Mouse (Mus musculus) adrenal gland, postnatal 0 days (tissue): ENCODE measurements around the gene Scnm1. TPM values are rescaled to one million over a fixed set of nuclear protein-coding genes. Genes with fewer than 3 reads are reported as not detected.

Experiments
- microRNA-seq: library from miRNA; unstranded; fragments of <30 nt; microRNA quantifications from one replicate; pipeline ENCODE4, GENCODE M21; 2016; ENCODE audit warnings: borderline replicate concordance; ENCODE audit not compliant: insufficient number of aligned reads
- polyA plus RNA-seq: library from polyadenylated mRNA; unstranded; fragments of >200 nt; fragmentation: Nextera tagmentation; extraction: Ambion mirVana; gene quantifications from 2 replicates; pipeline ENCODE4 v1.2.1, GENCODE M21; 2015

Gene Scnm1
- polyA plus RNA-seq, result 51.9 and 69.5 TPM in 2 replicates

DNA sequence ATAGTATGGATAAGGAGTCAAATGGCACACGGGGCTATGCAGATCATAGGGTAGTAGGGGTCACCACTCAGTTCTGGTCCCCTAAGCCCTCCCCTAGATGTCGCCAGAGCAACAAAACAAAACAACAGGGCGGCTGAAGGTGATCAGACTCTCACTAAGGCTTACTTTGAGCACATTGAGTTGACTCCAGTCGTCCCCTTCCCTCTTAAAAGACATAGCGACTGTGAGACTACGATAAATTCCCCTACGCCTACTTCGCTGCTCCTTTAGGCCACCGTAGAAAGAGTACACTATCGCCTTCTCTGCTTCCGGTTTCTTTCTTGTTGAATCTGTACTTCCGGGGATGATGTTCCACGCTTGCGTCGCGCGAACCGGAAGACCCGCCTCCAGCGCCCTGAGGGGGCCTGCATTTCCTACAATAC is at the start of gene Scnm1, which contains the start of gene Lysmd1:
Gene Scnm1, minus strand, starts transcription at position 332 of the 422 bp plus-strand sequence.
Gene Lysmd1, plus strand, starts transcription at position 409 of the 422 bp plus-strand sequence.

DNA sequence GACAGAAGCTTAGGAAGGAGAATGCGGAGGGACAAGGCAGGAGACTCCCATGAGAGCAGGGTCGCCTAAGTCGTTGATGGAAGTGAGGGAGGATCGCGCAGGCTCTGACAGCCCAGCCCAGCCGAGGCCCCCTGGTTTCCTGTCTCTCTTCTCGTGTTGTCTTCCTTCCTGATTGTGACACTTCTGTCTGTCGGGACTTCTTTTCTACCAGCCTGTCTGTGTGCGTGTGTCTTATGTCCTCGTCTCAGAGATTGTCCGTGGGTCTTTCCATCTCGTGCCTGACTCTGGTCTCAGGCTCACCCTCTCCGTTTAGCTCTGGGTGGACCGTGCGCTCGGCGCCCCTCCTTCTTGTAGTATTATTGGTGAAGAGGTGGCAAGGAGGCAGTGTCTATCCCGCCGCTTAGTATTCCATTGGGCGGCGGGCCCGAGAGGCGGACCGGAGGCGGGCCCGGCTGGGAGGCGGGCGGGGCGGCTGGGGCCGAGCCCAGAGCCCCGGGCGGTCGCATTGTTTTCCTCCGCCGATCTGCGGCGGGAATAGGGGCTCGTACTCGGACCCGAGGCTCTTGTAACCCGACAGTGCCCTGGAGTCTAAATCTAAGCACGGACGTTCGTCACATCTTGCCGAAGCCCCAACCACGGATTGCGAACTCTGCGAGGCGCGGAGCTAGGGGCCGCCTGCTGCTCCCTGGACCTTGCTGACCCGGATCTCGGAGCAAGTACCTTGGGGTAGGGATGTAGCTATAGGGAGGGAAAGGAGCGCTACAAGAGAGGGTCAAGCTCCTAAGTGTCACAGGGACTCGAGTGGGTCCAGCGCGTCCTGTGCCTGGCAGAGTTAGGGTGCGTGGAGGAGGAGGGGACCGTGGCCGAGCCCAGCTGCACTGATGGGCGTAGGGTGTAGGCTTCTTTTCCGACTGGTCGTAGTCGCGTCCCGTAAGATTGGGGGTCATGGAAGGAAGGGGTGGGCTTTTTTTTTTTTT is 26.5 kb upstream of the Scnm1 start, which contains the start of gene Sema6c:
Gene Sema6c, plus strand, starts transcription at position 471 of the 977 bp plus-strand sequence.

DNA sequence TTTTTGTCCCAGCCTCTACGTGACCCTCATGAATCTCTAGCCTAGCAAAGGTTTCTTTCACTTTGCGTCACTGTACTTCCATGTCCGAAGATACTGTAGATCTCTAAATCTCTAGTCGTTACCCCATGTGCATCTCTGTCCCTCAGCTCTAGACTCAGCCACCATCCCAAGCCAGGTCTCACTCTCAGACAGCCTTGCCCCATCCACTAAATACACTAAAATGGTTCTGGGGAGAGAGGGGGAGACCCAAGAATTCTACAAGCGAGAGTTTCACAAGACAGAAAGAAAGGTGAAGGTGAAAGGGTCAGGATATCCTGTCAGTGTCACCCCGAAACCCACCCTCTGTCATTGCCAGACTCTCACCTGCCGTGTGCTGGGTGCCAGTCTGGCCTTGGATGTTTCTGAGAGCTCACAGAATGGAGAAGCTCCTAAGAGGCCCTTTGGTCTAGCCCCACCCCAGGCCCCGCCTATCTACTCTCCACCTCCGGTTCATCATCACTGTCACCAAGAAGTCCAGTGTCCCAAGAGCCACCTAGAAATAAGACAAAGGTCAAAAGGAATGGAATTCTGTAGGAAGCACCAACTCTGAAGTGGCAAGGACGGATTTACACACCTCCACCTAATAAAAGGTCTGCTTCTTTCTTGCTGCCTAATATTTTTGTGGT is 8.3 kb upstream of the Scnm1 start, which contains the start of gene Tnfaip8l2:
Gene Tnfaip8l2, minus strand, starts transcription at position 409 of the 665 bp plus-strand sequence.

DNA sequence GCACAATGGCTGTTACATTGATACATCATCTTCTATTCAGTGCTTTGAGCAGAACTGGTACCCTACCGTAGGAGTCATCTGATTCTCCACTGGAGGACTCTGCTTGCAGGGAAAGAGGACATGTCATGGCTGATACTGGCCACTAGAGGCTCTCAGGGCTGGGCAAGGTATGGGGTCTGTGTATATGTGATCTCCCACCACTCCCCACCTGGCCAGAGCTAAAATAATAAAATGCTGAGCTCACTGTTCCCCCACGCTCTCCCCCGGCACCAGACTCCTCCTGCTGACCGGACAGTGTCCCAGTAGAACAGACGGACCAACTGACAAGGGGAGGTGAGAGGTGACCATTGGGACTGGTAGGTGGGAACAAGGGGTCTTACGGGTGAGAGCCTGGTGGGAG is 9.6 kb downstream of the Scnm1 start, which contains the start of gene Tmod4:
Gene Tmod4, plus strand, starts transcription at position 231 of the 400 bp plus-strand sequence.

DNA sequence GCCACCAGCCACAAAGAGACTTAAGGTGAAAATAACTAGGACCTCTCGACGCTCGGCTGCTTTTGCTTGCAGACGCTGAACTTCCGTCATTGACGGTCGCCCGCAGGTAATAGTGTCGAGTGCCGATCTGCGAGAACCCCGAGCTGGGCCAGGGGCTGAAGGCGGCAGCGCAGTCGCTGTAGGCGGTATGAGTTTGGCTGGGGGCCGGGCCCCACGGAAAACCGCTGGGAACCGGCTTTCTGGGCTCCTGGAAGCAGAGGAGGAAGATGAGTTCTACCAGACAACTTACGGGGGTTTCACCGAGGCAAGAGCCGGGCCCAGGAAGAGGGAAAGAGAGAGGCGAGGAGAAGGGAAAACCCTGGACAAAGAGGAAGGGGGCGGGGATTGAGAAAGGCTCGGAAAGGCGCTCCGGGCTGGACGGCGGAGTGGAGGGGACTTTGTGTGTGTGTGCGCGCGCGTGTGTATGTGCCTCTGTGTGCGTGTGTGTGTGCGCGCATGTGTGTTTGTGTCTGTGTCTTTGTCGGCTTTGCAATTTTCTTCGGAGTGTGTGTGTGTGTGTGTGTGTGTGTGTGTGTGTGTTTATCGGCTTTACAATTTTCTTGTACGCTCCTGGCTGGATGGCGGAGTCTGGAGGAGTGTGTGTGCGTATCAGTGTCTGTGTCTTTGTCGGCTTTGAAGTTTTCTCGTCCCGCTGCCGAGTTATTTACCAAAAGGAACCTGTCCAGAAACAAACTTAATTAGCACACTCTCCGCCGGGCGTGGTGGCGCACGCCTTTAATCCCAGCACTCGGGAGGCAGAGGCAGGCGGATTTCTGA is 22.7 kb downstream of the Scnm1 start, which contains the start of gene Vps72:
Gene Vps72, plus strand, starts transcription at position 112 of the 816 bp plus-strand sequence.

DNA sequence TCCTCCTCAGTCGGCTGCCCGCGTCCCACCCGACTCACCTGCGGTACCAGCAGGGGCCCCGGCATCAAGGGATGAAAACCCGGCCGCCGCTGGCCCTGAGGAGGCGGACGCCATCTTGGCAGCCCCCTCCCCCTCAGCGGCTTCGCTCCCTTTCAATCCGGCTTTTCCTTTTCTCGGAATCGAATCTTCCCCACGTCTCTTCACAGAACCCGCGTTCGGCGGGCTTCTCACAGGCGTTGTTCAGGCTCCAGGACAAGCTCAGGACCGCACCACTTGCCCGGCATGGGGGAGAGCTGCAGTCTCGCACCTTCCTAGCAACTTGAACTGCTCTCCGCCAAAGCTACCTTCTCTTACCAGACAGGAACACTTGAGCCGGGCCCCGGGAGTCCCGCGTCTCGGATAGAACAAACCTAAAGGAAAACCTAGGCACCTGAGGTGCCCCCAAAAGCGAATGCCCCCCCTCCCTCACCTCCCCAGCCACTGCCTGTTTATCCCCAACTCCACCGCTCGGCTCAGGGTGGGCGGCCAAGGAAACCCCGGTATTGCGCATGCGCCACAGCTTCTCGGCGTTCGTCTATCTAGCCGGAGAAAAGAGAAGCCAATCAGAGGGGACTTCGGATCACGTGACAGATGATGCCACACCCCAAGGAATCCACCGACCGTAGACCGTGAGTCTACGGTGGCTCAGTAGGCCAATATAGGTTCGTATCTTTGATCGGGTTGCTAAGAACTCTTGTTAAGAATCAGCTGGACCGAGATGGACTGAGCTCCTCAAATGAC is 27.3 kb downstream of the Scnm1 start, which contains the start of gene Pip5k1a:
Gene Pip5k1a, minus strand, starts transcription at position 593 of the 780 bp plus-strand sequence.

Small RNA genes within 50 kb of the gene (microRNA-seq; reads per million reads assigned to microRNA genes)
- not detected for gene Mir8099-1

Other genes with a start within 250 kb of the Scnm1 start
- 330 and 355 TPM in 2 replicates for gene Psmb4, start 247.1 kb downstream of the Scnm1 start, polyA plus RNA-seq
- gene Selenbp1, start 201.0 kb downstream of the Scnm1 start, polyA plus RNA-seq, result 36.1 and 55.8 TPM in 2 replicates
- gene Rfx5, start 179.9 kb downstream of the Scnm1 start, polyA plus RNA-seq, result 3.1 and 6.2 TPM in 2 replicates
- 12.5 and 16.0 TPM in 2 replicates for gene Pi4kb, start 159.3 kb downstream of the Scnm1 start, polyA plus RNA-seq
- 10.9 and 19.5 TPM in 2 replicates for gene Zfp687, start 118.6 kb downstream of the Scnm1 start, polyA plus RNA-seq
- 213 and 271 TPM in 2 replicates for gene Psmd4, start 91.4 kb downstream of the Scnm1 start, polyA plus RNA-seq
- 15.8 and 23.0 TPM in 2 replicates for gene Pip5k1a, start 27.1 kb downstream of the Scnm1 start, polyA plus RNA-seq
- 76.7 and 105 TPM in 2 replicates for gene Vps72, start 23.0 kb downstream of the Scnm1 start, polyA plus RNA-seq
- gene Tmod4, start 9.5 kb downstream of the Scnm1 start, polyA plus RNA-seq, result 0.25 and 0.83 TPM in 2 replicates
- gene Lysmd1, start 77 bp upstream of the Scnm1 start, polyA plus RNA-seq, result 15.2 and 15.3 TPM in 2 replicates
- 5.8 and 6.8 TPM in 2 replicates for gene Tnfaip8l2, start 8.3 kb upstream of the Scnm1 start, polyA plus RNA-seq
- 4.7 and 6.3 TPM in 2 replicates for gene Sema6c, start 26.4 kb upstream of the Scnm1 start, polyA plus RNA-seq
- gene Gabpb2, start 83.9 kb upstream of the Scnm1 start, polyA plus RNA-seq, result 2.8 and 3.5 TPM in 2 replicates
- 57.9 and 95.8 TPM in 2 replicates for gene Cdc42se1, start 94.7 kb upstream of the Scnm1 start, polyA plus RNA-seq
- 18.0 and 49.5 TPM in 2 replicates for gene Mllt11, start 98.2 kb upstream of the Scnm1 start, polyA plus RNA-seq
- gene Gm128, start 107.6 kb upstream of the Scnm1 start, polyA plus RNA-seq, result 0.20 and 0.50 TPM in 2 replicates
- gene Bnipl, start 117.2 kb upstream of the Scnm1 start, polyA plus RNA-seq, result not detected in 2 replicates
- 66.6 and 126 TPM in 2 replicates for gene Mindy1, start 147.3 kb upstream of the Scnm1 start, polyA plus RNA-seq
- 16.3 and 23.8 TPM in 2 replicates for gene Prune1, start 148.1 kb upstream of the Scnm1 start, polyA plus RNA-seq
- 1.3 and 1.6 TPM in 2 replicates for gene Anxa9, start 173.2 kb upstream of the Scnm1 start, polyA plus RNA-seq
- gene Cers2, start 180.8 kb upstream of the Scnm1 start, polyA plus RNA-seq, result 109 and 186 TPM in 2 replicates
- gene Setdb1, start 223.2 kb upstream of the Scnm1 start, polyA plus RNA-seq, result 12.2 and 16.5 TPM in 2 replicates